Mouse (Mus musculus) olfactory bulb, adult 2 months (tissue): Measurements from ENCODE around the gene Nsun2.

Experiments used
- CTCF ChIP-seq: fragments of 200-500 bp; IDR thresholded peaks from 2 replicates; pipeline ENCODE4 v1.5.1; 2012; ENCODE audit warnings: low read depth, mild to moderate bottlenecking, low read length, moderate library complexity; ENCODE audit not compliant: insufficient read depth
- POLR2A ChIP-seq: fragments of 200-500 bp; IDR thresholded peaks from 2 replicates; pipeline ENCODE4 v1.6.1; 2012; ENCODE audit warnings: mild to moderate bottlenecking, low read depth, low read length, moderate library complexity; ENCODE audit not compliant: insufficient read depth

DNA sequence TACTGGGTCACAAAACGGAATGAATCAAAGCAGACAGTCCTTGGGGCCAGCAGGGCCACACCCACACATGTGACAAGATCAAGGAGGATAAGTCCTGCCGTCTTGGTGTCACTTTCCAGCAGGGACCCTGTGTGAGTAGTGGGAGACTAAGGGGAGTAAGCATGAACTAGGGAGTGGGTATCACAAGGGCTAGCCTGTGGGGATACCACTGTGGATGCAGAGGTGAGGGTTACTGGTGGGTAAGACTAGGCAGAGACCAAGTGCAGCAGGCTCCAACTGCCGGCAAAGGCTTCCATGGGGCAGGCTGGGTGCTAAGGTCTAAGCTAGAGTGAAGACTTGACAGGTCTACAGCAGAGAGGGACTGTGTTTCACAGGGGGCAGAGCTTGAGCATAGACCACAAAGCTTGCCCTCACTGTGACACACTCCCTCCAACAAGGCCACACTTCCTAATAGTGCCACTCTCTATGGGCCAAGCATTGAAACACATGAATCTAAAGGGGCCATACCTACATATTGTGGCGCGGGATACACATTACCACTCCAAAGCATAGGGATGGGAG is 109.2 kb downstream of the Nsun2 start:
- TF ChIP-seq CTCF (no peak), POLR2A (no peak)
